Mouse (Mus musculus) liver, postnatal 0 days (tissue): ENCODE measurements at regions not wholly inside any gene's neighbourhood (a gene's known extent, or its start where the extent isn't known, plus 50 kb on each side); places are given as distances from the start of the nearest gene placed in this dataset.

Source experiments
- CTCF ChIP-seq: sonication (generic); IDR thresholded peaks from 2 replicates; pipeline ENCODE4 v1.5.1; 2016; ENCODE audit warnings: antibody characterized with exemption, low read depth
- EP300 ChIP-seq: IDR thresholded peaks from 2 replicates; pipeline ENCODE4 v1.6.1; 2016; ENCODE audit warnings: antibody characterized with exemption, low read depth, mild to moderate bottlenecking

DNA sequence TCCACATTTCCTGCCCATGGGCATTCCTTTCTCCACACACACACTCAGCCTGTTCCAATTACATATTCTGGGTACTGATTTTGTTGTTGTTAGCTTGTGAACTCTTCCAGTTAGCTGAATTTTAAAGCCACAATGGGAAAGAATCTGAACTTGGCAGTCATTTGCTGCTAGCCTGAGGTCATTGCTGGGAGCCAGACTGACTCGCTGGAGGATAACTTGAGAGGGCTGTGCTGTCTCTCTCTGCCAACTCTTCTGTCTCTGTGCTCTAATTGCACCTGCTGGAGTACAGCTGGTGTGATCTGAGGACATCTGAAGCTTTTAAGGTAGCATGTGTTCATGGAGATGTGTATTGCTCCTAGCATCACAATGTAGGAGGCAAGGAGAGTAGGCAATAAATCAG is 252.6 kb upstream of the Fam98a start:
- TF ChIP-seq CTCF, result no peak
- no peak for TF ChIP-seq EP300
